Mouse (Mus musculus) kidney, adult 2 months (tissue): ENCODE results near the gene Lrrc2.

Source experiments
- CTCF ChIP-seq: fragments of 200-500 bp; conservative IDR thresholded peaks from 2 replicates; pipeline ENCODE4 v1.5.1; 2011; ENCODE audit warnings: low read depth, mild to moderate bottlenecking, control low read depth, low read length, moderate library complexity, mixed read lengths; ENCODE audit not compliant: insufficient read depth, insufficient read length
- POLR2A ChIP-seq: fragments of 200-500 bp; IDR thresholded peaks from one replicate; pipeline ENCODE4 v1.6.1; 2011; ENCODE audit warnings: low read depth, low read length, control low read depth

DNA sequence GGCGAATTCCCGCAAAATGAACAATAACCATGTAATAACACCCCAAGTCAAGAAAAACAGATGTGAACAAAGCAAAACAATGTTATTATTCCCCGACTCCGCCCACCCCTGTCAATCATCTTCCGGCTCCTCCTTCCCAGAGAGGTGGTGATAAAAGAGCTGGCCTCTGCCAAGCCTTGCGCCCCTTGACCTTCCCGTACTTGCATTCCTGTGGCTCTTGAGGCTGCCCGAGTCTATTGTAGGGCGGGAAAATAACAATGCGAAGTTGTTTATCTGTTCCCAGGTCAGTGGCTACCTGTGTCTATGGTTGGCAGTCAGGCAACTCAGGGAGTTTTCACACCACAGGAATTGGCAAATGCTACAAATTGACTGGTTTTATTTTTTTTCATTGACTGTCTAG is 48.5 kb downstream of the Lrrc2 start:
- TF ChIP-seq POLR2A (no peak), CTCF (no peak)
